Mouse (Mus musculus) liver, embryonic 11.5 days (tissue): Measurements from ENCODE around the gene Mfap1a. TPM values are rescaled to one million over a fixed set of nuclear protein-coding genes. Genes with fewer than 3 reads are reported as not detected.
A peak's percentile ranks its signal among the peaks of the same experiment; 100 is the strongest.
"Not testable (repeated sequence)": the region's sequence is repeated elsewhere in the genome, so short reads cannot be mapped to it uniquely, and the experiment has no call there.

Experiments
- ATAC-seq: fragments of 200-750 bp; cut with Nextera tagmentation; replicated peaks from 2 replicates; pipeline ENCODE4 v1.8.0; 2017; ENCODE audit warnings: moderate number of reproducible peaks, mild to moderate bottlenecking, moderate TSS enrichment, moderate library complexity; ENCODE audit not compliant: low FRiP score
- DNase-seq: peaks from one replicate; pipeline ENCODE4 v3.0.0-alpha.2; 2017; ENCODE audit warnings: low spot score
- H3K27ac ChIP-seq: fragments of 300-500 bp; sonication (generic); 2 replicates; pipeline ENCODE4 v1.5.1; 2014; ENCODE audit warnings: mild to moderate bottlenecking, low read depth, low read length, control low read depth
- H3K27me3 ChIP-seq: fragments of 300-500 bp; sonication (generic); replicated peaks from 2 replicates; pipeline ENCODE4 v1.6.1; 2014; ENCODE audit warnings: low read length, mixed read lengths; ENCODE audit not compliant: control insufficient read depth, insufficient read depth
- H3K36me3 ChIP-seq: fragments of 300-500 bp; sonication (generic); 2 replicates; pipeline ENCODE4 v1.6.1; 2014; ENCODE audit warnings: mild to moderate bottlenecking, low read length, moderate library complexity, mixed read lengths; ENCODE audit not compliant: control insufficient read depth, insufficient read depth
- H3K4me1 ChIP-seq: fragments of 300-500 bp; sonication (generic); replicated peaks from 2 replicates; pipeline ENCODE4 v1.6.1; 2014; ENCODE audit warnings: low read length, mixed read lengths; ENCODE audit not compliant: control insufficient read depth, insufficient read depth
- H3K4me2 ChIP-seq: fragments of 300-500 bp; sonication (generic); 2 replicates; pipeline ENCODE4 v1.6.1; 2014; ENCODE audit warnings: mild to moderate bottlenecking, control low read depth, moderate library complexity
- H3K4me3 ChIP-seq: fragments of 300-500 bp; sonication (generic); 2 replicates; pipeline ENCODE4 v1.5.1; 2014; ENCODE audit warnings: low read depth, low read length, control low read depth
- H3K9ac ChIP-seq: fragments of 300-500 bp; sonication (generic); 2 replicates; pipeline ENCODE4 v1.6.1; 2014; ENCODE audit warnings: low read depth, low read length, control low read depth
- H3K9me3 ChIP-seq: fragments of 300-500 bp; sonication (generic); 2 replicates; pipeline ENCODE4 v1.6.1; 2016; ENCODE audit warnings: low read length, inconsistent platforms, mixed read lengths; ENCODE audit not compliant: control insufficient read depth
- WGBS: fragments of 180-500 bp; shearing (Covaris S2); extraction: QIAGEN DNeasy Blood & Tissue Kit; methylation state at CpG from one replicate; pipeline ENCODE4 v1.1.7; 2014; 5-methylcytosine and 5-hydroxymethylcytosine counted together
- polyA plus RNA-seq: library from polyadenylated mRNA; unstranded; fragments of >200 nt; fragmentation: Nextera tagmentation; extraction: Ambion mirVana; gene quantifications from 2 replicates; pipeline ENCODE4 v1.2.1, GENCODE M21; 2014

The Mfap1a gene
- polyA plus RNA-seq, 1 experiment from 2014 or later: 22.4 TPM

- not testable (repeated sequence) for ATAC-seq, H3K4me2 ChIP-seq, H3K27ac ChIP-seq, DNase-seq, H3K4me3 ChIP-seq, H3K27me3 ChIP-seq, H3K9ac ChIP-seq, H3K36me3 ChIP-seq, H3K9me3 ChIP-seq, H3K4me1 ChIP-seq
- 80% methylated on average over 1 of the region's 2 CpGs for WGBS
These were observed 22.1 kb downstream of the Mfap1a start for GRCm38 (mm10) chr2:121484403-121484802.

- H3K27ac ChIP-seq: no peak overlapping the region
- H3K4me2 ChIP-seq: no peak overlapping the region
- H3K9ac ChIP-seq: no peak overlapping the region
- WGBS: 76% methylated on average over 8 of the region's 8 CpGs
- no peak overlapping the region for H3K4me3 ChIP-seq
- DNase-seq: no peak
- H3K27me3 ChIP-seq: no peaks in the 10 kb centered on the region
- no peak for ATAC-seq
- H3K9me3 ChIP-seq: no peaks in the 10 kb centered on the region
- no peaks in the 10 kb centered on the region for H3K4me1 ChIP-seq
- no peaks in the 10 kb centered on the region for H3K36me3 ChIP-seq
These were observed 22.9 kb downstream of the Mfap1a start for GRCm38 (mm10) chr2:121483576-121483975.

- WGBS: 83% methylated on average over 13 of the region's 13 CpGs
- DNase-seq, ATAC-seq, H3K9me3 ChIP-seq, H3K4me3 ChIP-seq, H3K27ac ChIP-seq, H3K9ac ChIP-seq, H3K36me3 ChIP-seq, H3K27me3 ChIP-seq, H3K4me1 ChIP-seq, H3K4me2 ChIP-seq: not testable (repeated sequence)
These were observed 25.5 kb downstream of the Mfap1a start for GRCm38 (mm10) chr2:121480916-121481315.

GRCm38 (mm10) chr2:121480498-121480897 lies 26.0 kb downstream of the Mfap1a start:
- H3K4me3 ChIP-seq: no peak overlapping the region
- ATAC-seq (no peak; the same call in 1 of the 2 replicates), DNase-seq (no peak)
- no peaks in the 10 kb centered on the region for H3K36me3 ChIP-seq
- H3K27me3 ChIP-seq: no peaks in the 10 kb centered on the region
- H3K4me1 ChIP-seq: no peaks in the 10 kb centered on the region
- no peak overlapping the region for H3K27ac ChIP-seq
- H3K9me3 ChIP-seq: no peaks in the 10 kb centered on the region
- no peak overlapping the region for H3K9ac ChIP-seq
- H3K4me2 ChIP-seq: no peak overlapping the region
- 48% methylated on average over 3 of the region's 3 CpGs for WGBS

- Histone ChIP-seq H3K9me3 (no peaks in the 10 kb centered on the region), H3K36me3 (no peaks in the 10 kb centered on the region), H3K4me3 (no peak overlapping the region), H3K4me1 (no peaks in the 10 kb centered on the region), H3K9ac (no peak overlapping the region), H3K4me2 (no peak overlapping the region), H3K27ac (no peak overlapping the region), H3K27me3 (no peaks in the 10 kb centered on the region)
- ATAC-seq: no peak
- WGBS: 82% methylated on average over 3 of the region's 3 CpGs
- no peak for DNase-seq
These were observed 28.8 kb downstream of the Mfap1a start for GRCm38 (mm10) chr2:121477491-121478266.

- not testable (repeated sequence) for DNase-seq, H3K4me1 ChIP-seq, H3K27ac ChIP-seq, H3K4me2 ChIP-seq, H3K36me3 ChIP-seq, H3K9me3 ChIP-seq, ATAC-seq, H3K27me3 ChIP-seq, H3K9ac ChIP-seq, H3K4me3 ChIP-seq
- 96% methylated on average over 2 of the region's 2 CpGs for WGBS
These were observed 31.2 kb downstream of the Mfap1a start for GRCm38 (mm10) chr2:121475306-121475705.

- no peak for DNase-seq
- peak overlapping the region; percentile 72 for H3K4me3 ChIP-seq
- 23% methylated on average over 8 of the region's 8 CpGs for WGBS
- H3K27ac ChIP-seq: peak overlapping the region; percentile 52
- H3K4me1 ChIP-seq: no peaks in the 10 kb centered on the region
- H3K4me2 ChIP-seq: peak overlapping the region; percentile 72
- H3K9me3 ChIP-seq: no peaks in the 10 kb centered on the region
- H3K36me3 ChIP-seq: no peaks in the 10 kb centered on the region
- H3K27me3 ChIP-seq: no peaks in the 10 kb centered on the region
- peak overlapping the region; percentile 71 for H3K9ac ChIP-seq
- peak; percentile 49 for ATAC-seq
These were observed 32.3 kb downstream of the Mfap1a start for GRCm38 (mm10) chr2:121474180-121474535.

GRCm38 (mm10) chr2:121473301-121474179 lies 32.9 kb downstream of the Mfap1a start, which contains the start of gene Mfap1b:
Mfap1b (minus strand) TSS chr2:121474067.
- not testable (repeated sequence) for H3K36me3 ChIP-seq, H3K9me3 ChIP-seq, H3K4me1 ChIP-seq, H3K27me3 ChIP-seq
- peak; percentile 91 for ATAC-seq
- Histone ChIP-seq H3K27ac (peak within 1 kb of the TSS; percentile 52), H3K4me3 (peak within 1 kb of the TSS; percentile 72), H3K9ac (peak within 1 kb of the TSS; percentile 71), H3K4me2 (peak within 1 kb of the TSS; percentile 72)
- 4% methylated on average over 39 of the region's 41 CpGs for WGBS
- DNase-seq: peak; percentile 71
